Mouse (Mus musculus) liver, adult 2 months (tissue): ENCODE measurements around the gene Zfp326.

Source experiments
- CTCF ChIP-seq: fragments of 200-500 bp; IDR thresholded peaks from 2 replicates; pipeline ENCODE4 v1.5.1; 2011; ENCODE audit warnings: low read depth, low read length, control low read depth
- POLR2A ChIP-seq: fragments of 200-500 bp; IDR thresholded peaks from 2 replicates; pipeline ENCODE4 v1.6.1; 2011; ENCODE audit warnings: low read length, control low read depth; ENCODE audit not compliant: insufficient read depth; ENCODE audit errors: extremely low read depth

DNA sequence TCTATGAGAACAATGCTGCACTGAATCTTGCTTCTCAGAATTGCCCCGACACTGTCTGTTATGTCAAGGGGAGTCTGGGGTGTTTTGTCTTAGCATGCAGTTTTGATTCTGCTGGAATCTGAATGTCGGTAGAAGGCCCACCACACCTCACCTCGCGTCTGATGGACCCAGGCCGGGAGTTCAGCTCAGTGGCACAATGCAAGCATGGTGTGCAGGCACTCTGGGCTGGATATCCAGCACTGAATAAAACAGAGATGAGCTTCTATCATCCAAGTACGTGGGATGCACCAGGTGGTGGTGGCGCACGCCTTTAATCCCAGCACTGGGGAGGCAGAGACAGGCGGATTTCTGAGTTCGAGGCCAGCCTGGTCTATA, 15.9 kb upstream of the Zfp326 start:
- TF ChIP-seq CTCF (no peak), POLR2A (no peak)
